8 mouse cellular contexts compared by ENCODE assay signal in the genomic region with DNA sequence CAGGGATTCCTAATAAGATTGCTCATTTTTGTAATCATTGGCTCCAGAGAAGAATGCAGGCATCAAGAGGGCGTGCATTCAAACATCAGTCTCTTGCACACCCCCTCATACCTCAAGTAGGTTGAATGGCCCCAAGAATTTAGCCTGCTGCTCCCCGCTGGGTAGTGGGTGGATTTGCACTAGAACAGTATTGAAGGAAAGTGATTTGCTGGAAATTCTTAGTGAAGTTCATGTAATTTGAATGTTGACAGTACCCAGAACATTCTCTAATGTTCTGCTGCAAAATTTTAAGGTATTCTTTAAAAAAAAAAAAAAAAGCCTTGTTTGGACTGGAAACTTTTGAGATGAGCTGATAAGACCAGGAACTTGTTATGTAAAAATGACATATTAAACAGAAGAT. TPM values are rescaled to one million over a fixed set of nuclear protein-coding genes. Genes with fewer than 3 reads are reported as not detected.
A peak's percentile ranks its signal among the peaks of the same experiment; 100 is the strongest.
DNase-seq lines count a peak whose midpoint lies in the region; ATAC-seq and TF ChIP-seq lines count a peak whose summit lies in the region.

No protein-coding gene starts in this region.

- H3K4me2 ChIP-seq in lung, embryonic 14.5 days, result peak overlapping the region; percentile 81
- peak overlapping the region; percentile 58 for H3K4me2 ChIP-seq in intestine, embryonic 15.5 days (replicated peaks)
- peak overlapping the region; percentile 70 for H3K4me2 ChIP-seq in neural tube, embryonic 14.5 days (ENCODE audit: low read depth, low read length)

- no peak for DNase-seq in lung, embryonic 14.5 days
- DNase-seq in lung, postnatal 14 days, result no peak
- no peak for DNase-seq in thymus, postnatal 36 days
- no peak for DNase-seq in kidney, adult 11 months

- H3K9me3 ChIP-seq in lung, embryonic 14.5 days (ENCODE audit: low read depth, low read length), result no peaks in the 10 kb centered on the region
- H3K9me3 ChIP-seq in intestine, embryonic 15.5 days, result no peaks in the 10 kb centered on the region
- no peaks in the 10 kb centered on the region for H3K9me3 ChIP-seq in neural tube, embryonic 14.5 days (ENCODE audit: control insufficient read depth, low read length)

- H3K27ac ChIP-seq in lung, embryonic 14.5 days (ENCODE audit: low read depth), result no peak overlapping the region
- 0 out of 2 replicates have a peak overlapping the region, but pooled peaks have one; percentile 94 for H3K27ac ChIP-seq in cortical plate, adult 2 months (ENCODE audit: insufficient read depth, low read length)
- no peak overlapping the region for H3K27ac ChIP-seq in intestine, embryonic 15.5 days
- no peak overlapping the region for H3K27ac ChIP-seq in neural tube, embryonic 14.5 days (ENCODE audit: low read depth, low read length)

- no peak for TF ChIP-seq POLR2A in cortical plate, adult 2 months (IDR thresholded peaks at IDR 0.05; ENCODE audit: extremely low read depth, insufficient read depth, low read length)

- H3K27me3 ChIP-seq in lung, embryonic 14.5 days (ENCODE audit: insufficient read depth, low read length), result no peaks in the 10 kb centered on the region
- no peaks in the 10 kb centered on the region for H3K27me3 ChIP-seq in intestine, embryonic 15.5 days (replicated peaks)
- no peaks in the 10 kb centered on the region; the same call in 1 of the 2 replicates for H3K27me3 ChIP-seq in neural tube, embryonic 14.5 days (ENCODE audit: control insufficient read depth, insufficient read depth, low read length)

- peak overlapping the region; percentile 85 for H3K4me3 ChIP-seq in lung, embryonic 14.5 days (ENCODE audit: low read depth, low read length)
- peak overlapping the region; percentile 86 for H3K4me3 ChIP-seq in cortical plate, adult 2 months (ENCODE audit: insufficient read depth, low read length)
- peak overlapping the region; percentile 96 for H3K4me3 ChIP-seq in intestine, embryonic 15.5 days (replicated peaks)
- peak overlapping the region; percentile 60 for H3K4me3 ChIP-seq in neural tube, embryonic 14.5 days (ENCODE audit: low read depth, low read length)

- no peak for TF ChIP-seq CTCF in lung, embryonic 14.5 days (IDR thresholded peaks at IDR 0.05; ENCODE audit: low read depth)
- TF ChIP-seq CTCF in cortical plate, adult 2 months (IDR thresholded peaks at IDR 0.05; ENCODE audit: extremely low read depth, insufficient read depth, low read length), result no peak

- H3K9ac ChIP-seq in lung, embryonic 14.5 days, result peak overlapping the region; percentile 84; the same call in 1 of the 2 replicates
- H3K9ac ChIP-seq in intestine, embryonic 15.5 days, result no peak overlapping the region
- H3K9ac ChIP-seq in neural tube, embryonic 14.5 days (replicated peaks; ENCODE audit: low read depth, low read length), result no peak overlapping the region; the same call in 1 of the 2 replicates

- ATAC-seq in lung, embryonic 14.5 days (ENCODE audit: insufficient read depth), result no peak
- ATAC-seq in intestine, embryonic 15.5 days, result no peak
- ATAC-seq in neural tube, embryonic 14.5 days (ENCODE audit: low read depth), result no peak
- no peak for ATAC-seq in megakaryocyte progenitor cell, adult 5-6 weeks (replicated peaks; ENCODE audit: poor library complexity)

- H3K4me1 ChIP-seq in lung, embryonic 14.5 days (ENCODE audit: insufficient read depth), result no peaks in the 10 kb centered on the region
- H3K4me1 ChIP-seq in cortical plate, adult 2 months (ENCODE audit: control insufficient read depth, insufficient read depth, low read length), result no peaks in the 10 kb centered on the region; the same call in 1 of the 2 replicates
- H3K4me1 ChIP-seq in intestine, embryonic 15.5 days (replicated peaks), result peaks cover 5% of the 10 kb centered on the region; the same call in 1 of the 2 replicates
- peaks cover 9% of the 10 kb centered on the region; the same call in 1 of the 2 replicates for H3K4me1 ChIP-seq in neural tube, embryonic 14.5 days (ENCODE audit: control insufficient read depth, insufficient read depth, low read length)

- WGBS in lung, embryonic 14.5 days, result 41% methylated on average over 2 of the region's 2 CpGs
- 44% methylated on average over 2 of the region's 2 CpGs for WGBS in intestine, embryonic 15.5 days
- WGBS in neural tube, embryonic 14.5 days, result 47% methylated on average over 2 of the region's 2 CpGs

- no peaks in the 10 kb centered on the region for H3K36me3 ChIP-seq in lung, embryonic 14.5 days (ENCODE audit: insufficient read depth)
- H3K36me3 ChIP-seq in intestine, embryonic 15.5 days, result no peaks in the 10 kb centered on the region
- no peaks in the 10 kb centered on the region for H3K36me3 ChIP-seq in neural tube, embryonic 14.5 days (ENCODE audit: control insufficient read depth, insufficient read depth, low read length)

RNA-seq across cellular contexts. Expression of a gene that starts 1.2 kb away (rescaled TPM):
- polyA plus RNA-seq in lung, embryonic 14.5 days (2014; fragmentation: Nextera tagmentation; extraction: Ambion mirVana), result 14.4 and 16.3 TPM in 2 replicates
- 26.9 and 31.0 TPM in 2 replicates for polyA plus RNA-seq in cortical plate, adult 2 months (2012; rRNA removed)
- 12.6 and 13.8 TPM in 2 replicates for polyA plus RNA-seq in intestine, embryonic 15.5 days (2015; fragmentation: Nextera tagmentation; extraction: Ambion mirVana)
- 23.5 and 24.3 TPM in 2 replicates for polyA plus RNA-seq in neural tube, embryonic 14.5 days (2014; fragmentation: Nextera tagmentation; extraction: Ambion mirVana)
- total RNA-seq in megakaryocyte progenitor cell, adult 5-6 weeks (2015), result 26.3 and 29.2 TPM in 2 replicates
- total RNA-seq in megakaryocyte progenitor cell, adult 5-6 weeks (2017), result 29.9 and 41.3 TPM in 2 replicates

RNA-seq across cellular contexts. Expression of a gene that starts 50.9 kb away (rescaled TPM):
- polyA plus RNA-seq in lung, embryonic 14.5 days (2014; fragmentation: Nextera tagmentation; extraction: Ambion mirVana), result 0.13 and 0.31 TPM in 2 replicates
- 0.13 and 0.31 TPM in 2 replicates for polyA plus RNA-seq in cortical plate, adult 2 months (2012; rRNA removed)
- polyA plus RNA-seq in intestine, embryonic 15.5 days (2015; fragmentation: Nextera tagmentation; extraction: Ambion mirVana), result 0.15 and 0.19 TPM in 2 replicates
- 0.09 and 0.19 TPM in 2 replicates for polyA plus RNA-seq in neural tube, embryonic 14.5 days (2014; fragmentation: Nextera tagmentation; extraction: Ambion mirVana)
- 0.05 and 0.52 TPM in 2 replicates for total RNA-seq in megakaryocyte progenitor cell, adult 5-6 weeks (2015)
- 0.17 and 0.34 TPM in 2 replicates for total RNA-seq in megakaryocyte progenitor cell, adult 5-6 weeks (2017)
